Mouse (Mus musculus) forebrain, postnatal 0 days (tissue): ENCODE results near the gene Tmem95. TPM values are rescaled to one million over a fixed set of nuclear protein-coding genes. Genes with fewer than 3 reads are reported as not detected.
A peak's percentile ranks its signal among the peaks of the same experiment; 100 is the strongest.

Experiments used
- ATAC-seq: fragments of 200-750 bp; cut with Nextera tagmentation; 2 replicates; pipeline ENCODE4 v1.8.0; 2017; ENCODE audit warnings: mild to moderate bottlenecking, moderate library complexity
- DNase-seq: peaks from one replicate; pipeline ENCODE4 v3.0.0-alpha.2; 2015
- H3K27ac ChIP-seq: fragments of 300-500 bp; sonication (generic); 2 replicates; pipeline ENCODE4 v1.5.1; 2014; ENCODE audit warnings: low read depth, mild to moderate bottlenecking, antibody characterized with exemption, low read length, moderate library complexity, mixed read lengths
- H3K27me3 ChIP-seq: fragments of 300-500 bp; sonication (generic); 2 replicates; pipeline ENCODE4 v1.6.1; 2014; ENCODE audit warnings: mild to moderate bottlenecking, low read length, mixed read lengths; ENCODE audit not compliant: insufficient read depth
- H3K36me3 ChIP-seq: fragments of 300-500 bp; sonication (generic); 2 replicates; pipeline ENCODE4 v1.6.1; 2014; ENCODE audit warnings: mild to moderate bottlenecking, moderate library complexity; ENCODE audit not compliant: insufficient read depth
- H3K4me1 ChIP-seq: fragments of 300-500 bp; sonication (generic); 2 replicates; pipeline ENCODE4 v1.6.1; 2014; ENCODE audit warnings: antibody characterized with exemption; ENCODE audit not compliant: insufficient read depth
- H3K4me2 ChIP-seq: fragments of 300-500 bp; sonication (generic); 2 replicates; pipeline ENCODE4 v1.6.1; 2014; ENCODE audit warnings: low read depth, mild to moderate bottlenecking, moderate library complexity
- H3K4me3 ChIP-seq: fragments of 300-500 bp; sonication (generic); 2 replicates; pipeline ENCODE4 v1.5.1; 2014; ENCODE audit warnings: low read depth, low read length, mixed read lengths
- H3K9ac ChIP-seq: fragments of 300-500 bp; sonication (generic); 2 replicates; pipeline ENCODE4 v1.6.1; 2014; ENCODE audit warnings: mild to moderate bottlenecking
- H3K9me3 ChIP-seq: fragments of 300-500 bp; sonication (generic); 2 replicates; pipeline ENCODE4 v1.6.1; 2016; ENCODE audit warnings: low read length
- CTCF ChIP-seq: sonication (generic); IDR thresholded peaks from 2 replicates; pipeline ENCODE4 v1.5.1; 2016; ENCODE audit warnings: antibody characterized with exemption, control low read depth, low read depth
- WGBS: fragments of 180-500 bp; shearing (Covaris S2); extraction: QIAGEN DNeasy Blood & Tissue Kit; methylation state at CpG from one replicate; pipeline ENCODE4 v1.1.7; 2014; 5-methylcytosine and 5-hydroxymethylcytosine counted together
- polyA plus RNA-seq: library from polyadenylated mRNA; unstranded; fragments of >200 nt; fragmentation: Nextera tagmentation; extraction: Ambion mirVana; gene quantifications from 2 replicates; pipeline ENCODE4 v1.2.1, GENCODE M21; 2015
- total RNA-seq: library from RNA; depleted of rRNA; stranded (reverse); fragments of >200 nt; gene quantifications from 2 replicates; pipeline ENCODE4 v1.2.3, GENCODE M21; 2014

Gene Tmem95
- total and polyA plus RNA-seq, 2 experiments from 2014 or later: not detected

DNA sequence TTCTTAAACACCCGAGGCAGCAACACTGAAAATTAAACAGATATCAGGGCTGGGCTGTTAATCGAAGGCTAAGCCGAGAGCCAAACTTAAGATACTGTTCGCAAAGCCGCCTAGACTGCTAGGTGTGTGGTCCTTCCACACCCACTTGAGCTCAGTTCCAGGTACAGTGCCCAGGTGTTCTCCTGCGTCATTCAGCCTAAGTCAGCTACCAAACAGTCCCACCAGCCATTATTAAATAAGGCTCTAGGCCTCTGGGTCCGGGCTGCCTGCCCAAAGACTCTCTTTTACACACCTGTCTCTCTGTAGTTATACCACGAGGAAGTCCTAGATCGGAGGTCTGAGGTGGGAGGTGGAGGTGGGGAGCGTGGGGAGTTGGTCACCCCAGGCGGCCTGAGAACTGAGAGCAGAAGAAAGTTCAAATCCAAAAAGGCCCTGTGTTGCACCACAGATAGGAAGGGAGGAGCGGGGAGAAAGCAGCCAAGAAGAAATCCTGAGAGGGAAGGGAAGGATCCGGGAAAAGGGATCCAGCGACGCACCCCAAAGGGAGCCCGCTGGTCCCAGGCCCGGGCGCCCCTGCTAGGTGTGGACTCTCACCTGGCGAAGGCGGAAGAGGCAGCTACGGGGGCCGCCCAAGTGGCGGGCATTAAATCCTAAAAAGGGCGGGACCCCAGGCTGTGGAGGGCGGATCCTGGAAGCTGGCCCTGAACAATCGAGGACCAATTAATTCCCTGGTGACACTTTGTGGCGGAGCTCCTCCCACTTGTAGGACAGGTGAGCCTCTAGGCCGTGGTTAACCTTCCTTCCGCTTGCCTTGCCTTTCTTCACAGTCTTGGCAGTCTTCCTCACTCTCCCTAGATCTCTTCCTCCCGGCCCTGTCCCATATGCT is 19.5 kb downstream of the Tmem95 start, which contains the start of gene Tnk1:
Tnk1 (minus strand) TSS at position 618 of the 886 bp plus-strand sequence.
- TF ChIP-seq CTCF: no peak
- 22% methylated on average over 30 of the region's 30 CpGs for WGBS
- H3K27me3 ChIP-seq: peaks cover 11% of the 10 kb centered on the region; the same call in 1 of the 2 replicates

DNA sequence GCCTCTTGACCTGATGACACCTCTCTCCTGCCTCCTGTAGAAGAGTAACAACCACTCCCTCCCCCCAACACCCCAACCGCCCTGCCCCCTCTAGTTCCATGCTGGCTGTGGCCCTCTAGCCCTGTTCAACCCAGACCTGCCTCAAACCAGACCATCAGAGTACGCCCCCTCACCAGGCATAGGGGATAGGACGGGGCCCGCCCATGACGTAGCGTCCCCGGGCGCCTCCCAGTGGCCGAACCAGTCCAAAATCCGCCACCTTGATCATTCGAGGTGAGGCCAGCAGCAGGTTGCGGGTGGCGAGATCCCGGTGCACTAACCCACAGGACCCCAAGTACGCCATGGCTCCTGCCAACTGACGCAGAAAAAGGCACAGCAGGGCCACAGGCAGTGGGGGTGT is 22.5 kb downstream of the Tmem95 start:
- 18% methylated on average over 16 of the region's 16 CpGs for WGBS
- H3K27ac ChIP-seq: no peak overlapping the region
- H3K36me3 ChIP-seq: peaks cover 20% of the 10 kb centered on the region
- H3K4me1 ChIP-seq: no peaks in the 10 kb centered on the region
- ATAC-seq: peak; percentile 54
- H3K9me3 ChIP-seq: no peaks in the 10 kb centered on the region
- peak; percentile 53 for TF ChIP-seq CTCF
- H3K27me3 ChIP-seq: peaks cover 11% of the 10 kb centered on the region; the same call in 1 of the 2 replicates
- no peak overlapping the region for H3K4me3 ChIP-seq
- no peak overlapping the region for H3K9ac ChIP-seq
- no peak overlapping the region for H3K4me2 ChIP-seq
- no peak for DNase-seq

More for the DNA sequence above, 19.5 kb downstream of the Tmem95 start, which contains the start of gene Tnk1:
- Histone ChIP-seq H3K4me3 (no peak within 1 kb of the TSS), H3K9me3 (no peaks in the 10 kb centered on the region), H3K36me3 (no peaks in the 10 kb centered on the region), H3K4me1 (no peaks in the 10 kb centered on the region), H3K4me2 (no peak within 1 kb of the TSS), H3K9ac (no peak within 1 kb of the TSS), H3K27ac (no peak within 1 kb of the TSS)
- no peak for ATAC-seq
- DNase-seq: no peak

DNA sequence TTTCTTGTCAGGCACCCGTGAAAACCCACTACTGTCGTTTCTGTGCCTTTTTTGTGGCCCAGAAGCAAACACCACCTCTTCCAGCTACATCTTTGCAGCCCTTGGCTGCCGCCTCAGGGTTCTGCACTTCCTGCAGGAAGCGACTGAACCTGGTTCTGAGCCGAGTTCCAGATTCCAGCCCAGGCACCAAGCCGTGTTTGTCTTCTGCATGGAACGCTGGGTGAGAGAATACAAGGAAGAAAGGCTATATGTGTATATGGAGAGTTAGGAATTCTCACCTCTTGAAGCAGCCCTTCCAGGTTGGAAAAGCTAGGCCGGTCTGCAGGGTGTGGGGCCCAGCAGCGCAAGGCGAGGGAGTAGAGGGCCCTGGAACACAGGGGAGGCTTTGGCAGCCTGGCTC is 23.1 kb downstream of the Tmem95 start:
- Histone ChIP-seq H3K36me3 (peaks cover 26% of the 10 kb centered on the region), H3K9ac (no peak overlapping the region)
- ATAC-seq: no peak

DNA sequence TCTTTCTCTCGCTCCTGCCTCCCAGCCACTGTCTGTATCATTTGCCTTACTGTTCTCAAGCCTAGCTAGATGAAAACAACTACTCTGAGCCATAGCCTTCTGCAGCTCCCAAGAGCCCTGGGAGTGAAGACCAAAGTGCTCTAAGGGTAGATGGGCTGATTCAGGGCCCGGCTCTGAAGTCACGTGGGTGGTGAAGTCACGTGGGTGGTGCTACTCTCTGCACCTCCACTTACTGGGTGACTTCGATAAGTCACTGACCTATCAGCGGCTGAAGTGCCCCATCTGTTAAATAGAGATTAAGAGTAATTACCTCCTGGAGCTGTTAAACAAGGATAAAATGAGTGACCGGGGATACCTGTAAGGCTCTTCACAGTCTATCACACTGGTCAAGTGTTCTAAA is 23.8 kb downstream of the Tmem95 start:
- no peak for TF ChIP-seq CTCF
- ATAC-seq (no peak), DNase-seq (no peak)
- Histone ChIP-seq H3K36me3 (peaks cover 33% of the 10 kb centered on the region), H3K4me2 (no peak overlapping the region), H3K4me3 (no peak overlapping the region), H3K27me3 (peaks cover 9% of the 10 kb centered on the region; the same call in 1 of the 2 replicates), H3K27ac (no peak overlapping the region), H3K9me3 (no peaks in the 10 kb centered on the region), H3K4me1 (no peaks in the 10 kb centered on the region), H3K9ac (no peak overlapping the region)
- WGBS: 73% methylated on average over 7 of the region's 7 CpGs

More for the DNA sequence above, 23.1 kb downstream of the Tmem95 start:
- TF ChIP-seq CTCF: no peak
- no peak for DNase-seq
- no peaks in the 10 kb centered on the region for H3K9me3 ChIP-seq
- peaks cover 11% of the 10 kb centered on the region; the same call in 1 of the 2 replicates for H3K27me3 ChIP-seq
- H3K4me1 ChIP-seq: no peaks in the 10 kb centered on the region
- H3K4me2 ChIP-seq: no peak overlapping the region
- no peak overlapping the region for H3K4me3 ChIP-seq
- 86% methylated on average over 10 of the region's 10 CpGs for WGBS
- H3K27ac ChIP-seq: no peak overlapping the region

DNA sequence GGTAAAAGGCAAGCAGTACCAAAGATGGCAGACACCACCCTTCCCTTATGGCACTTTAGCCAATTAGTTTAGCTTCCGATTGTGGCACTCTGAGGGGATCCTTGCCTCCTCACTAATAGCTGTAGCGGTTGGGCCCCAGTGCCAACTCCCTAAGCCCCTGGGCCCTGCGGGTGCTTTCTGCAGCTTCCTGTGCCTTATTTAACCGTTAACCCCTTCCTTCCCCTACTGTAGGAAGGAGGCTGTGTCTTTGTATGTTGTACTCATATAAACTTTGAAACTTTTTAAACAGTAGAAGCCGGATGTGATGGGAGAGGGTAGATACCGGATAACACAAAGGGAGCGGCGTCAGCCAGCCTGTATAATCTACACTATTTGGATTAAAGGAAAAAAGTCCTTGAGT is 27.1 kb downstream of the Tmem95 start:
- Histone ChIP-seq H3K4me1 (peaks cover 9% of the 10 kb centered on the region), H3K36me3 (peaks cover 42% of the 10 kb centered on the region), H3K4me2 (no peak overlapping the region), H3K4me3 (no peak overlapping the region), H3K9me3 (no peaks in the 10 kb centered on the region), H3K9ac (no peak overlapping the region), H3K27ac (no peak overlapping the region), H3K27me3 (no peaks in the 10 kb centered on the region)
- 70% methylated on average over 8 of the region's 8 CpGs for WGBS
- ATAC-seq (no peak), DNase-seq (no peak)
- TF ChIP-seq CTCF: no peak

DNA sequence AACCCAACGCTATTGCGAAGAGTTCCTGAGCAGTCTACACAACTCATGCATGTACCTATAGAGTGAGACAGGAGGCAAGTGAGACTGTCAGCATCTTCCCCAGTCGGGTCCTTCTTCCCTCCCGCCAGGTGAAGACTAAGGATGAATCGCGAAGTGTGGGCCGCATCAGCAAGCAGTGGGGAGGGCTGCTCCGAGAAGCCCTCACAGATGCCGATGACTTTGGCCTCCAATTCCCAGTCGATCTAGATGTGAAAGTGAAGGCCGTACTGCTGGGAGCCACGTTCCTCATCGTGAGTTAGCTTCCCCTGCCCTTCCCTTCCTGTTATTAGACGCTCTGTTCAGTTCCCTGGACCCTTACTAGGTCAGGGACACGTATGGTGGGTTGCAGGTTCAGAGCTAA is 27.9 kb downstream of the Tmem95 start:
- no peak overlapping the region for H3K4me3 ChIP-seq

DNA sequence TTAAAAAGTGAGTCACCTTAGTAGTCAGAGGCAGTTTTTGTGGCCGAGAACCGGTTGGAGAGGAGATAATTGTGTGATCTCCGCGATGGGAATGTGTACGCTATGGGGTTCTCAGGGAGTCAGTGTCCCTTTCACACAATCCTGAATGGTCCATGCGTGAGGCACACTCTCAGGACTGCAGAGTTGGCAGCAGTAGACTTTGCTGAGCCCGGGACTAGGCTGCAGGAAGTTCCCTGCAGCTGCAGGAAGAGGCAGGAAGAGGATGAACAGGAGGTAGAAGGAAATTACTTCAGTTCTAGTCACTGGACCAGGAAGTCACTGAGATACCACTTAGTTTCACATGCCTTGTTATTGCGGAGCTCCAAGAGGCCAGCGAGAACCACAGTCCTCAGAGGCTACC is 28.7 kb downstream of the Tmem95 start:
- H3K4me3 ChIP-seq: no peak overlapping the region
- TF ChIP-seq CTCF: no peak
- H3K36me3 ChIP-seq: peaks cover 42% of the 10 kb centered on the region
- ATAC-seq (no peak), DNase-seq (no peak)
- no peak overlapping the region for H3K4me2 ChIP-seq
- no peak overlapping the region for H3K27ac ChIP-seq
- H3K27me3 ChIP-seq: no peaks in the 10 kb centered on the region
- no peaks in the 10 kb centered on the region for H3K9me3 ChIP-seq
- H3K9ac ChIP-seq: no peak overlapping the region
- 88% methylated on average over 9 of the region's 9 CpGs for WGBS
- peaks cover 11% of the 10 kb centered on the region for H3K4me1 ChIP-seq

More for the DNA sequence above, 27.9 kb downstream of the Tmem95 start:
- no peak for TF ChIP-seq CTCF
- Histone ChIP-seq H3K36me3 (peaks cover 42% of the 10 kb centered on the region), H3K27me3 (no peaks in the 10 kb centered on the region), H3K4me1 (peaks cover 11% of the 10 kb centered on the region), H3K9ac (no peak overlapping the region), H3K9me3 (no peaks in the 10 kb centered on the region), H3K4me2 (no peak overlapping the region), H3K27ac (no peak overlapping the region)
- WGBS: 92% methylated on average over 15 of the region's 15 CpGs
- no peak for DNase-seq
- no peak for ATAC-seq
